Mouse (Mus musculus) lung, embryonic 16.5 days (tissue): ENCODE results near the gene Hoxd9. TPM values are rescaled to one million over a fixed set of nuclear protein-coding genes. Genes with fewer than 3 reads are reported as not detected.

ENCODE experiments used
- ATAC-seq: fragments of 200-750 bp; cut with Nextera tagmentation; 2 replicates; pipeline ENCODE4 v1.8.0; 2017; ENCODE audit warnings: low read depth, mild to moderate bottlenecking, moderate library complexity
- H3K27ac ChIP-seq: fragments of 300-500 bp; sonication (generic); 2 replicates; pipeline ENCODE4 v1.5.1; 2014; ENCODE audit warnings: mild to moderate bottlenecking, control low read depth, low read length
- H3K27me3 ChIP-seq: fragments of 300-500 bp; sonication (generic); 2 replicates; pipeline ENCODE4 v1.6.1; 2014; ENCODE audit warnings: low read depth, low read length, mixed read lengths; ENCODE audit not compliant: control insufficient read depth, insufficient read depth
- H3K36me3 ChIP-seq: fragments of 300-500 bp; sonication (generic); 2 replicates; pipeline ENCODE4 v1.6.1; 2014; ENCODE audit warnings: low read length; ENCODE audit not compliant: control insufficient read depth, insufficient read depth
- H3K4me1 ChIP-seq: fragments of 300-500 bp; sonication (generic); replicated peaks from 2 replicates; pipeline ENCODE4 v1.6.1; 2014; ENCODE audit warnings: low read length, mixed read lengths; ENCODE audit not compliant: control insufficient read depth, insufficient read depth
- H3K4me2 ChIP-seq: fragments of 300-500 bp; sonication (generic); 2 replicates; pipeline ENCODE4 v1.6.1; 2014; ENCODE audit warnings: low read depth, low read length, control low read depth
- H3K4me3 ChIP-seq: fragments of 300-500 bp; sonication (generic); 2 replicates; pipeline ENCODE4 v1.5.1; 2014; ENCODE audit warnings: mild to moderate bottlenecking, low read length, control low read depth
- H3K9ac ChIP-seq: fragments of 300-500 bp; sonication (generic); 2 replicates; pipeline ENCODE4 v1.6.1; 2014; ENCODE audit warnings: low read length, control low read depth
- H3K9me3 ChIP-seq: fragments of 300-500 bp; sonication (generic); 2 replicates; pipeline ENCODE4 v1.6.1; 2016; ENCODE audit warnings: low read length; ENCODE audit not compliant: control insufficient read depth
- WGBS: fragments of 180-500 bp; shearing (Covaris S2); extraction: QIAGEN DNeasy Blood & Tissue Kit; methylation state at CpG from one replicate; pipeline ENCODE4 v1.1.7; 2014; 5-methylcytosine and 5-hydroxymethylcytosine counted together
- polyA plus RNA-seq: library from polyadenylated mRNA; unstranded; fragments of >200 nt; fragmentation: Nextera tagmentation; extraction: Ambion mirVana; gene quantifications from 2 replicates; pipeline ENCODE4 v1.2.1, GENCODE M21; 2015

Hoxd9 gene
- polyA plus RNA-seq, 1 experiment from 2014 or later = 0.31 TPM

DNA sequence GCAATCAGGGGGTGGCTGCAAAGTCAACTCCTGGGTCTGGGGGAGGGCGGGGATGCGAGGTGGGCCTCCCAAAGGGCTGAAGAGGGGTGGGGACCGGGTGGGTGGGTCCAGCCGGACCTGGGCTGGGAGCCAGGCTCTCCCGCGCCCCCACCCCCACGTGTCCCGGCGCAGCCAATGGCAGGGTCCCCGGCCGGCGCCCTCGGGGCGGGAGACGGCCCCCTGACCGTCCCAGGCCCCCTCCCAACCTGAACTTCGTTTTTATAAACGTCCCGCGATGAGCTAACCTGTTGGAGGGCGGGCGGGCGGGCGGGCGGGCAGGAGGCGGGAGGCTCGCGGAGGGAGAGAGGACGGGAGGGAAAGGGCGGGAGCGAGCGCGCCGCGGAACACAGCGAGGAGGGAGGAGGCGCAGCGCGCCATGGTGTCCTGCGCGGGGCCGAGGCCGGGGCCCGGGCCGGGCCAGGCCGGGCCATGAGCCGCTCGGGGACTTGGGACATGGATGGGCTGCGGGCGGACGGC lies 29.6 kb upstream of the Hoxd9 start, which contains the start of gene Hoxd13:
Gene Hoxd13 (plus strand): TSS at position 469 of the 516 bp plus-strand sequence.
- no peaks in the 10 kb centered on the region for H3K36me3 ChIP-seq
- peaks cover 91% of the 10 kb centered on the region for H3K27me3 ChIP-seq
- H3K27ac ChIP-seq = no peak within 1 kb of the TSS
- H3K9me3 ChIP-seq = no peaks in the 10 kb centered on the region
- peak within 1 kb of the TSS; percentile 70 for H3K4me2 ChIP-seq
- ATAC-seq = peak; percentile 53; the same call in 1 of the 2 replicates
- 0% methylated on average over 3 of the region's 51 CpGs for WGBS
- no peak within 1 kb of the TSS for H3K9ac ChIP-seq
- H3K4me3 ChIP-seq = peak within 1 kb of the TSS; percentile 47
- H3K4me1 ChIP-seq = peaks cover 8% of the 10 kb centered on the region; the same call in 1 of the 2 replicates

GRCm38 (mm10) chr2:74668370-74669229 lies 28.9 kb upstream of the Hoxd9 start:
- H3K4me3 ChIP-seq = peak overlapping the region; percentile 47
- H3K9me3 ChIP-seq = no peaks in the 10 kb centered on the region
- no peaks in the 10 kb centered on the region for H3K36me3 ChIP-seq
- no peak overlapping the region for H3K9ac ChIP-seq
- H3K4me2 ChIP-seq = peak overlapping the region; percentile 70
- peaks cover 91% of the 10 kb centered on the region for H3K27me3 ChIP-seq
- H3K27ac ChIP-seq = no peak overlapping the region
- 1% methylated on average over 63 of the region's 74 CpGs for WGBS
- H3K4me1 ChIP-seq = peaks cover 8% of the 10 kb centered on the region; the same call in 1 of the 2 replicates
- ATAC-seq = peak; percentile 62

GRCm38 (mm10) chr2:74669230-74669578 lies 28.3 kb upstream of the Hoxd9 start:
- Histone ChIP-seq H3K4me2 (no peak overlapping the region), H3K27me3 (peaks cover 91% of the 10 kb centered on the region), H3K27ac (no peak overlapping the region), H3K9me3 (no peaks in the 10 kb centered on the region), H3K36me3 (no peaks in the 10 kb centered on the region), H3K4me3 (no peak overlapping the region), H3K9ac (no peak overlapping the region), H3K4me1 (peaks cover 8% of the 10 kb centered on the region; the same call in 1 of the 2 replicates)
- 0% methylated on average over 3 of the region's 3 CpGs for WGBS
- ATAC-seq = no peak

DNA sequence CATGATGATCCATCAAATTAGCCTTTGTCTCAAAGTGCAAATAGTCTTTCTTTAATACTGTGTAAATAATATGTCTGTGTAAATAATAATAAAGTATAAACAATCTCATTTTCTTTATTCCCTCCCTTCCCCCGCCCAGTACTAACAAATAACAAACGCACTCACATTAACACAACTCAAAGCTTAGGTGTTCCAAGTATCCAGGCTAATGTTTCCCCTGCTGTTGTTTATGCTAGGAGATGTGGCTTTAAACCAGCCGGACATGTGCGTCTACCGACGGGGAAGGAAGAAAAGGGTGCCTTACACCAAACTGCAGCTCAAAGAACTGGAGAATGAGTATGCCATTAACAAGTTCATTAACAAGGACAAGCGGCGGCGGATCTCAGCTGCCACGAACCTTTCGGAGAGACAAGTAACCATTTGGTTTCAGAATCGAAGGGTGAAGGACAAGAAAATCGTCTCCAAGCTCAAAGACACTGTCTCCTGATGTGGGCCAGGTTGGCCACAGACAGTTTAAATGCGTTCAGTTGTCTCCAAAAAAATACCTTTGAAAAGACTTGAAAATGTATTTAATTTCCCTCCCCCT lies 27.8 kb upstream of the Hoxd9 start:
- ATAC-seq = no peak
- H3K4me1 ChIP-seq = peaks cover 8% of the 10 kb centered on the region; the same call in 1 of the 2 replicates
- peaks cover 91% of the 10 kb centered on the region for H3K27me3 ChIP-seq
- H3K27ac ChIP-seq = no peak overlapping the region
- no peak overlapping the region for H3K4me3 ChIP-seq
- H3K9me3 ChIP-seq = no peaks in the 10 kb centered on the region
- H3K36me3 ChIP-seq = no peaks in the 10 kb centered on the region
- WGBS = 3% methylated on average over 14 of the region's 14 CpGs
- H3K9ac ChIP-seq = no peak overlapping the region
- no peak overlapping the region for H3K4me2 ChIP-seq

GRCm38 (mm10) chr2:74670632-74671188 lies 26.8 kb upstream of the Hoxd9 start:
- ATAC-seq = no peak
- Histone ChIP-seq H3K4me1 (peaks cover 8% of the 10 kb centered on the region; the same call in 1 of the 2 replicates), H3K9me3 (no peaks in the 10 kb centered on the region), H3K27ac (no peak overlapping the region), H3K4me2 (no peak overlapping the region), H3K9ac (no peak overlapping the region), H3K27me3 (peaks cover 93% of the 10 kb centered on the region), H3K36me3 (no peaks in the 10 kb centered on the region), H3K4me3 (no peak overlapping the region)
- 3% methylated on average over 3 of the region's 3 CpGs for WGBS

- Histone ChIP-seq H3K4me2 (no peak overlapping the region), H3K4me1 (peaks cover 8% of the 10 kb centered on the region; the same call in 1 of the 2 replicates), H3K27me3 (peaks cover 95% of the 10 kb centered on the region), H3K4me3 (no peak overlapping the region), H3K36me3 (no peaks in the 10 kb centered on the region), H3K9me3 (no peaks in the 10 kb centered on the region), H3K27ac (no peak overlapping the region), H3K9ac (no peak overlapping the region)
- 18% methylated on average over 5 of the region's 5 CpGs for WGBS
- no peak for ATAC-seq
Measured at GRCm38 (mm10) chr2:74671847-74672246, 25.7 kb upstream of the Hoxd9 start.

- Histone ChIP-seq H3K9me3 (no peaks in the 10 kb centered on the region), H3K9ac (no peak overlapping the region), H3K27ac (no peak overlapping the region), H3K4me1 (peaks cover 8% of the 10 kb centered on the region; the same call in 1 of the 2 replicates), H3K4me3 (peak overlapping the region; percentile 32), H3K27me3 (peaks cover 96% of the 10 kb centered on the region), H3K36me3 (no peaks in the 10 kb centered on the region), H3K4me2 (peak overlapping the region; percentile 45)
- WGBS = 7% methylated on average over 40 of the region's 40 CpGs
- ATAC-seq = peak; percentile 61
Measured at GRCm38 (mm10) chr2:74672481-74673362, 24.8 kb upstream of the Hoxd9 start.

DNA sequence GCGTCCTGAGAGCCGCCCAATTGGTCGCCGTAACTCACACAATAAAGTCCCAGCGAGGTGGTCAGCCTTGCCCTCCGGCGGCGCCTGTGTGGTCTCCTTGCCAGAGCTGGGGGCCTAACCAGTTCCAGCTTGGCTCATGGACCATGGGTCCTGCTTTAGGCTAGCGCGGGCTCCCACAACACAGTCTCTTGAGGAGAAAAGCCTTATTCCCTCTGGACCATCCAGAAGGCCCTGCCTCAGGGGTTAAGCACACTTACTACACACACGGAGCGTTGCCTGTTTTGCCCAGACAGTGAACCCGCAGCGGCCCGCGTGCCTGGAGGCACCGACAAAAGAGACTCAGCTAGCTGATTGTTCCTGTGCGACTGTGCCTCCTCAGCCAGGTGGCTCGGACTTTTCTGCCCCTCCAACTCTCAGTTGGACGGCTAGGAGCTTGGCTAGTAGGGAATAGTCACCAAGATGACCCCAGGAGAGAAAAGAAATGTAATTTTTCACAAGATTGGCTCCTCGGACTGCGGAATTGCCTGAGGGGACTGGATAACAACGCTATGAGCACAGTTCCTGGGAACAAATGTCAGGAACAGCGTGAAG lies 23.6 kb upstream of the Hoxd9 start:
- H3K4me1 ChIP-seq = no peaks in the 10 kb centered on the region
- no peak overlapping the region for H3K4me3 ChIP-seq
- H3K4me2 ChIP-seq = no peak overlapping the region
- no peak overlapping the region for H3K27ac ChIP-seq
- H3K9me3 ChIP-seq = no peaks in the 10 kb centered on the region
- no peak overlapping the region for H3K9ac ChIP-seq
- ATAC-seq = no peak
- H3K36me3 ChIP-seq = no peaks in the 10 kb centered on the region
- H3K27me3 ChIP-seq = peaks cover 95% of the 10 kb centered on the region
- WGBS = 2% methylated on average over 24 of the region's 24 CpGs
